Mouse (Mus musculus) B cell, adult 2 months (primary cell): ENCODE data around the gene Abcg2.
"Not testable (repeated sequence)": the region's sequence is repeated elsewhere in the genome, so short reads cannot be mapped to it uniquely, and the experiment has no call there.

Experiments
- DNase-seq, 2 experiments: peaks; one replicate each; pipeline ENCODE4 v3.0.0; 2022

Abcg2 gene

GRCm38 (mm10) chr6:58584223-58584622 is at the start of gene Abcg2:
Gene Abcg2, plus strand, starts transcription at chr6:58584523.
- DNase-seq: not testable (repeated sequence)

GRCm38 (mm10) chr6:58540263-58540662 is 44.1 kb upstream of the Abcg2 start:
- DNase-seq: not testable (repeated sequence)

GRCm38 (mm10) chr6:58542852-58543251 is 41.5 kb upstream of the Abcg2 start:
- DNase-seq: peak; percentile 36 to 44

- not testable (repeated sequence) for DNase-seq
Observed at GRCm38 (mm10) chr6:58544971-58545370, 39.4 kb upstream of the Abcg2 start.

- not testable (repeated sequence) for DNase-seq
Observed at GRCm38 (mm10) chr6:58546050-58546449, 38.3 kb upstream of the Abcg2 start.

GRCm38 (mm10) chr6:58546816-58547215 is 37.5 kb upstream of the Abcg2 start:
- DNase-seq: peak; percentile 60 to 62

GRCm38 (mm10) chr6:58553812-58554211 is 30.5 kb upstream of the Abcg2 start:
- not testable (repeated sequence) for DNase-seq

GRCm38 (mm10) chr6:58593987-58594844 is 9.9 kb downstream of the Abcg2 start:
- not testable (repeated sequence) for DNase-seq

- DNase-seq: not testable (repeated sequence)
Observed at GRCm38 (mm10) chr6:58595639-58596293, 11.4 kb downstream of the Abcg2 start.

- DNase-seq: peak; percentile 26 to 27
Observed at GRCm38 (mm10) chr6:58596294-58596653, 12.0 kb downstream of the Abcg2 start.

GRCm38 (mm10) chr6:58602119-58602518 is 17.8 kb downstream of the Abcg2 start:
- DNase-seq: not testable (repeated sequence)

- not testable (repeated sequence) for DNase-seq
Observed at GRCm38 (mm10) chr6:58602991-58603390, 18.7 kb downstream of the Abcg2 start.

GRCm38 (mm10) chr6:58603485-58604090 is 19.3 kb downstream of the Abcg2 start:
- DNase-seq: peak; percentile 26 to 39

GRCm38 (mm10) chr6:58606642-58607041 is 22.3 kb downstream of the Abcg2 start:
- no peak for DNase-seq

- DNase-seq: no peak
Observed at GRCm38 (mm10) chr6:58608422-58608821, 24.1 kb downstream of the Abcg2 start.

- no peak for DNase-seq
Observed at GRCm38 (mm10) chr6:58609919-58610759, 25.8 kb downstream of the Abcg2 start.

- no peak for DNase-seq
Observed at GRCm38 (mm10) chr6:58610760-58611654, 26.7 kb downstream of the Abcg2 start.

GRCm38 (mm10) chr6:58624126-58624525 is 39.8 kb downstream of the Abcg2 start:
- DNase-seq: no peak

- DNase-seq: no peak
Observed at GRCm38 (mm10) chr6:58629238-58629637, 44.9 kb downstream of the Abcg2 start.

- no peak for DNase-seq
Observed at GRCm38 (mm10) chr6:58632419-58632818, 48.1 kb downstream of the Abcg2 start.

- DNase-seq: no peak
Observed at GRCm38 (mm10) chr6:58633731-58634130, 49.4 kb downstream of the Abcg2 start.

- no peak for DNase-seq
Observed at GRCm38 (mm10) chr6:58638566-58638965, 54.2 kb downstream of the Abcg2 start.
